Mouse (Mus musculus) gastrocnemius, postnatal 10 days (tissue): ENCODE results near the gene Eif2a. TPM values are rescaled to one million over a fixed set of nuclear protein-coding genes. Genes with fewer than 3 reads are reported as not detected.

Experiments
- DNase-seq: peaks from one replicate; pipeline ENCODE4 v3.0.0; 2021; ENCODE audit warnings: mixed read lengths
- long read RNA-seq, 2 experiments: library from polyadenylated mRNA; stranded (forward); transcript quantifications; one replicate each; pipeline ENCODE4 v2.0.0; 2021
- total RNA-seq, 2 experiments: library from RNA; stranded (reverse); gene quantifications; 2 replicates each; pipeline ENCODE4 v1.2.3; 2021

Gene Eif2a
- 10 to 100 TPM; 48.2 to 50.7 TPM for total RNA-seq
- long read RNA-seq, experiment 1, transcript Eif2a-201 (14 exons, 2,299 nt): major isoform, 41 of 45 reads
- long read RNA-seq, experiment 1, partial matches to known transcripts: 1 of 45 reads
- long read RNA-seq, experiment 1, other reads (novel, unspliced or antisense): 2 of 45 reads
- long read RNA-seq, experiment 2, transcript Eif2a-201 (14 exons, 2,299 nt): major isoform, 45 of 47 reads
- long read RNA-seq, experiment 2, partial matches to known transcripts: 0 of 47 reads
- long read RNA-seq, experiment 2, other reads (novel, unspliced or antisense): 2 of 47 reads

- peak; percentile 97 for DNase-seq
Observed at GRCm38 (mm10) chr3:58525652-58526407, at the start of gene Eif2a, which contains the start of gene Serp1. Eif2a (plus strand) TSS chr3:58525821. Serp1 (minus strand) TSS chr3:58525892.

GRCm38 (mm10) chr3:58478755-58479455 is 46.7 kb upstream of the Eif2a start:
- DNase-seq: no peak

GRCm38 (mm10) chr3:58485883-58486282 is 39.7 kb upstream of the Eif2a start:
- DNase-seq: no peak

- DNase-seq: no peak
Observed at GRCm38 (mm10) chr3:58487121-58487520, 38.5 kb upstream of the Eif2a start.

- no peak for DNase-seq
Observed at GRCm38 (mm10) chr3:58487999-58488775, 37.4 kb upstream of the Eif2a start.

- no peak for DNase-seq
Observed at GRCm38 (mm10) chr3:58490787-58491186, 34.8 kb upstream of the Eif2a start.

GRCm38 (mm10) chr3:58493621-58494020 is 32.0 kb upstream of the Eif2a start:
- DNase-seq: no peak

- no peak for DNase-seq
Observed at GRCm38 (mm10) chr3:58501961-58502360, 23.7 kb upstream of the Eif2a start.

GRCm38 (mm10) chr3:58503720-58504333 is 21.8 kb upstream of the Eif2a start:
- DNase-seq: no peak

GRCm38 (mm10) chr3:58504676-58505075 is 20.9 kb upstream of the Eif2a start:
- DNase-seq: no peak

GRCm38 (mm10) chr3:58508020-58508750 is 17.4 kb upstream of the Eif2a start:
- no peak for DNase-seq

- no peak for DNase-seq
Observed at GRCm38 (mm10) chr3:58511581-58511980, 14.0 kb upstream of the Eif2a start.

GRCm38 (mm10) chr3:58512740-58513139 is 12.9 kb upstream of the Eif2a start:
- no peak for DNase-seq

GRCm38 (mm10) chr3:58513483-58513882 is 12.1 kb upstream of the Eif2a start:
- DNase-seq: no peak

- DNase-seq: no peak
Observed at GRCm38 (mm10) chr3:58515947-58516601, 9.5 kb upstream of the Eif2a start.

- no peak for DNase-seq
Observed at GRCm38 (mm10) chr3:58516602-58516976, 9.0 kb upstream of the Eif2a start.

GRCm38 (mm10) chr3:58517258-58517657 is 8.4 kb upstream of the Eif2a start:
- DNase-seq: no peak

- no peak for DNase-seq
Observed at GRCm38 (mm10) chr3:58517800-58518199, 7.8 kb upstream of the Eif2a start.

GRCm38 (mm10) chr3:58518962-58519361 is 6.7 kb upstream of the Eif2a start:
- DNase-seq: no peak

GRCm38 (mm10) chr3:58519536-58519935 is 6.1 kb upstream of the Eif2a start:
- no peak for DNase-seq

- no peak for DNase-seq
Observed at GRCm38 (mm10) chr3:58520286-58520685, 5.3 kb upstream of the Eif2a start.
